Mouse (Mus musculus) fibroblast of lung, adult 2 months (primary cell): Measurements from ENCODE around the gene Wfdc1.
A peak's percentile ranks its signal among the peaks of the same experiment; 100 is the strongest.

Source experiments
- DNase-seq: peaks from one replicate; pipeline ENCODE4 v3.0.0-alpha.2; 2011; ENCODE audit warnings: low read depth

Gene Wfdc1

GRCm38 (mm10) chr8:119639798-119640197 lies 26.4 kb upstream of the Wfdc1 start:
- DNase-seq, result no peak

- DNase-seq, result no peak
These were observed 25.1 kb upstream of the Wfdc1 start for GRCm38 (mm10) chr8:119641058-119641457.

- DNase-seq, result no peak
These were observed 23.2 kb upstream of the Wfdc1 start for GRCm38 (mm10) chr8:119642960-119643359.

GRCm38 (mm10) chr8:119644429-119644960 lies 21.7 kb upstream of the Wfdc1 start:
- DNase-seq, result no peak

GRCm38 (mm10) chr8:119644981-119645597 lies 21.1 kb upstream of the Wfdc1 start:
- DNase-seq, result no peak

GRCm38 (mm10) chr8:119646197-119646596 lies 20.0 kb upstream of the Wfdc1 start:
- DNase-seq, result no peak

- DNase-seq, result no peak
These were observed 19.3 kb upstream of the Wfdc1 start for GRCm38 (mm10) chr8:119646846-119647245.

GRCm38 (mm10) chr8:119651324-119651723 lies 14.8 kb upstream of the Wfdc1 start:
- DNase-seq, result no peak

- DNase-seq, result peak; percentile 41
These were observed 9.3 kb upstream of the Wfdc1 start for GRCm38 (mm10) chr8:119656709-119657464.

- DNase-seq, result peak; percentile 53
These were observed 5.1 kb upstream of the Wfdc1 start for GRCm38 (mm10) chr8:119661081-119661480.

- DNase-seq, result no peak
These were observed 4.3 kb upstream of the Wfdc1 start for GRCm38 (mm10) chr8:119661892-119662291.

- no peak for DNase-seq
These were observed 2.7 kb upstream of the Wfdc1 start for GRCm38 (mm10) chr8:119663440-119663839.

- no peak for DNase-seq
These were observed 895 bp upstream of the Wfdc1 start for GRCm38 (mm10) chr8:119665270-119665669.

GRCm38 (mm10) chr8:119668447-119668846 lies 2.3 kb downstream of the Wfdc1 start:
- no peak for DNase-seq

- DNase-seq, result no peak
These were observed 3.1 kb downstream of the Wfdc1 start for GRCm38 (mm10) chr8:119669284-119669683.

- no peak for DNase-seq
These were observed 4.4 kb downstream of the Wfdc1 start for GRCm38 (mm10) chr8:119670419-119671091.

GRCm38 (mm10) chr8:119673976-119674555 lies 7.9 kb downstream of the Wfdc1 start:
- no peak for DNase-seq

GRCm38 (mm10) chr8:119675457-119675856 lies 9.3 kb downstream of the Wfdc1 start:
- DNase-seq, result no peak

- peak; percentile 60 for DNase-seq
These were observed 10.2 kb downstream of the Wfdc1 start for GRCm38 (mm10) chr8:119676389-119676788.

GRCm38 (mm10) chr8:119678138-119678843 lies 12.1 kb downstream of the Wfdc1 start:
- DNase-seq, result no peak

- DNase-seq, result no peak
These were observed 13.0 kb downstream of the Wfdc1 start for GRCm38 (mm10) chr8:119679184-119679583.

- DNase-seq, result no peak
These were observed 24.4 kb downstream of the Wfdc1 start for GRCm38 (mm10) chr8:119690602-119691001.
